Mouse (Mus musculus): ENCODE measurements at regions not wholly inside any gene's neighbourhood (a gene's known extent, or its start where the extent isn't known, plus 50 kb on each side); places are given as distances from the start of the nearest gene placed in this dataset.

GRCm38 (mm10) chr6:13305873-13306272, 81.1 kb upstream of the Vwde start:
- H3K9ac ChIP-seq (replicated peaks) = no peak overlapping the region
- WGBS = 76% methylated on average over 5 of the region's 5 CpGs
- ATAC-seq (ENCODE audit: low FRiP score, low read depth) = no peak

GRCm38 (mm10) chr6:13298171-13298570, 73.4 kb upstream of the Vwde start:
- 83% methylated on average over 3 of the region's 3 CpGs for WGBS
- H3K9ac ChIP-seq (replicated peaks) = no peak overlapping the region
- ATAC-seq (ENCODE audit: low FRiP score, low read depth) = no peak

More at GRCm38 (mm10) chr6:13305873-13306272, 81.1 kb upstream of the Vwde start:
- no peak overlapping the region for H3K27ac ChIP-seq (replicated peaks)
- no peak overlapping the region for H3K4me2 ChIP-seq (replicated peaks)
- no peaks in the 10 kb centered on the region for H3K27me3 ChIP-seq
- no peak overlapping the region for H3K4me3 ChIP-seq
- H3K36me3 ChIP-seq = no peaks in the 10 kb centered on the region
- no peaks in the 10 kb centered on the region for H3K4me1 ChIP-seq
- no peaks in the 10 kb centered on the region for H3K9me3 ChIP-seq

DNA sequence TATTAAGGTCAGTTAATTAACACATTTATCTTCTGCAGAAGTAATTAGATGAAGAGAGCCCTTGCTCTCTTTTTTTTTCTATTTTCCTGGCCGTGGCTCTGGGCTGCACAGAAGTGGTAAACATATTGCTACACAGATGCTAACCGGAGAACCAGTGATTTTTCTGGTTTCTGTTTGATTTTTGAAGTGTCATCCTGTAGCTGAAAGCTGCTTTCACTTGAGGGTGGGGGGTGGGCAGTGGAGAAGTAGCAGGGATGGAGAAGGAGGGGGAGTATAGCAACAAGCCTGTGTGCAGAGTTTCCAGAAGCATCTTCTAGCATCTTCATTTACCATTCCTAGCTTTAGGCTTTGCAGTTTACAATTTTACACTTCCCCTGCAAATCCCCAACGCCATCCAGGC, 72.3 kb upstream of the Vwde start:
- Histone ChIP-seq H3K9ac (replicated peaks) (no peak overlapping the region), H3K27me3 (no peaks in the 10 kb centered on the region), H3K9me3 (no peaks in the 10 kb centered on the region), H3K4me2 (replicated peaks) (no peak overlapping the region), H3K4me1 (no peaks in the 10 kb centered on the region), H3K36me3 (no peaks in the 10 kb centered on the region), H3K4me3 (no peak overlapping the region), H3K27ac (replicated peaks) (no peak overlapping the region)
- WGBS = 73% methylated on average over 3 of the region's 3 CpGs
- ATAC-seq (ENCODE audit: low FRiP score, low read depth) = no peak

More at GRCm38 (mm10) chr6:13298171-13298570, 73.4 kb upstream of the Vwde start:
- no peaks in the 10 kb centered on the region for H3K27me3 ChIP-seq
- H3K4me3 ChIP-seq = no peak overlapping the region
- no peak overlapping the region for H3K27ac ChIP-seq (replicated peaks)
- H3K4me1 ChIP-seq = no peaks in the 10 kb centered on the region
- H3K4me2 ChIP-seq (replicated peaks) = no peak overlapping the region
- H3K9me3 ChIP-seq = no peaks in the 10 kb centered on the region
- H3K36me3 ChIP-seq = no peaks in the 10 kb centered on the region

GRCm38 (mm10) chr6:13296041-13296440, 71.3 kb upstream of the Vwde start:
- H3K36me3 ChIP-seq = no peaks in the 10 kb centered on the region
- no peaks in the 10 kb centered on the region for H3K27me3 ChIP-seq
- ATAC-seq (ENCODE audit: low FRiP score, low read depth) = no peak
- H3K4me3 ChIP-seq = no peak overlapping the region
- H3K27ac ChIP-seq (replicated peaks) = no peak overlapping the region
- no peaks in the 10 kb centered on the region for H3K4me1 ChIP-seq
- H3K9me3 ChIP-seq = no peaks in the 10 kb centered on the region
- no peak overlapping the region for H3K9ac ChIP-seq (replicated peaks)
- 90% methylated on average over 2 of the region's 2 CpGs for WGBS
- no peak overlapping the region for H3K4me2 ChIP-seq (replicated peaks)

DNA sequence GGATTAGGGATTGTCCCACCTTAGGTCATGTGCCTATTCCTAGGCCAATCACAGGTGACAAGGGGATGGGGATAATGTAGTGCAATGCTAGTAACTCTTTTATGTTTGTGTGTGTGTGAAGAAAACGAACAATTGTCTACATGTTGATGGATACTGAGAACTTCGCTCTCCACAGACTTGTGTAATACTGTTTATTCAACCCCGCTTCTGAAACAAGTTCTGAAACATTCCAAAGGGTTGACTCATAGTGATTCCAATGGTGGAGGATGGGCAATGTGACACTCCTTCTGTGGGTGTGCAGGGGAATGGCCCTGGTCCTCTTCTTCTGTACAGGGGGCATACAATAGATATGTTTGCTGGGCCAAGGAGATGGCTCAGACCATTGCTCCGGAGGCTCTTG, 69.6 kb upstream of the Vwde start:
- Histone ChIP-seq H3K4me3 (no peak overlapping the region), H3K4me1 (no peaks in the 10 kb centered on the region), H3K36me3 (no peaks in the 10 kb centered on the region), H3K4me2 (replicated peaks) (no peak overlapping the region), H3K27ac (replicated peaks) (no peak overlapping the region), H3K27me3 (no peaks in the 10 kb centered on the region), H3K9me3 (no peaks in the 10 kb centered on the region), H3K9ac (replicated peaks) (no peak overlapping the region)
- no peak for ATAC-seq (ENCODE audit: low FRiP score, low read depth)
- 88% methylated on average over 4 of the region's 4 CpGs for WGBS

DNA sequence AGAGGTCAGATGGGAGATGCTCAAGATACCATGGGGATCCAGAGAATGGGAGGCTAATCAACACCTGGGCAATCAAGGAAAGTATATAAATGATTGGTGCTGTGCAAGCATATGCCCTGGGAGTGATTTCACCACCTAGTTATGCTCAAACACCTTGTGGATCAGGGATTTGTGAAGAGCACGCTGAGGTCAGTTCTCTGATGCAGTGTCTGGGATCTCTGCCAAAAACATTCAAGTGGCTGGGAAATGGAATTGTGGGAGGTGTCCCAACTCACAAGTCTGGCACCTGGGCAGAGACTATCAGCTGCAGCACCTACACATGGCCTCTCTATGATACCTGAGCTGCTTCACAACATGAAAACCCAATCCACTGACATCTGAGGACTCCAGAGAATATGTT, 63.7 kb upstream of the Vwde start:
- Histone ChIP-seq H3K4me3 (no peak overlapping the region), H3K9me3 (no peaks in the 10 kb centered on the region), H3K4me2 (replicated peaks) (no peak overlapping the region), H3K27me3 (no peaks in the 10 kb centered on the region), H3K4me1 (no peaks in the 10 kb centered on the region), H3K36me3 (no peaks in the 10 kb centered on the region), H3K27ac (replicated peaks) (no peak overlapping the region), H3K9ac (replicated peaks) (no peak overlapping the region)
- WGBS = 78% methylated on average over 1 of the region's 1 CpGs
- no peak for ATAC-seq (ENCODE audit: low FRiP score, low read depth)

- no peak overlapping the region for H3K4me2 ChIP-seq (replicated peaks)
- no peaks in the 10 kb centered on the region for H3K9me3 ChIP-seq
- no peak for ATAC-seq (ENCODE audit: low FRiP score, low read depth)
- no peaks in the 10 kb centered on the region for H3K36me3 ChIP-seq
- H3K4me3 ChIP-seq = no peak overlapping the region
- H3K27me3 ChIP-seq = no peaks in the 10 kb centered on the region
- WGBS = 73% methylated on average over 4 of the region's 4 CpGs
- no peaks in the 10 kb centered on the region for H3K4me1 ChIP-seq
- no peak overlapping the region for H3K27ac ChIP-seq (replicated peaks)
- no peak overlapping the region for H3K9ac ChIP-seq (replicated peaks)
These were observed 63.0 kb upstream of the Vwde start for GRCm38 (mm10) chr6:13287812-13288211.

GRCm38 (mm10) chr6:13286542-13287273, 61.9 kb upstream of the Vwde start:
- H3K36me3 ChIP-seq = no peaks in the 10 kb centered on the region
- no peak overlapping the region for H3K4me3 ChIP-seq
- peak; percentile 75 for ATAC-seq (ENCODE audit: low FRiP score, low read depth)
- 64% methylated on average over 6 of the region's 6 CpGs for WGBS
- H3K9ac ChIP-seq (replicated peaks) = no peak overlapping the region
- H3K27ac ChIP-seq (replicated peaks) = no peak overlapping the region
- no peak overlapping the region for H3K4me2 ChIP-seq (replicated peaks)
- H3K27me3 ChIP-seq = no peaks in the 10 kb centered on the region
- H3K4me1 ChIP-seq = no peaks in the 10 kb centered on the region
- no peaks in the 10 kb centered on the region for H3K9me3 ChIP-seq

DNA sequence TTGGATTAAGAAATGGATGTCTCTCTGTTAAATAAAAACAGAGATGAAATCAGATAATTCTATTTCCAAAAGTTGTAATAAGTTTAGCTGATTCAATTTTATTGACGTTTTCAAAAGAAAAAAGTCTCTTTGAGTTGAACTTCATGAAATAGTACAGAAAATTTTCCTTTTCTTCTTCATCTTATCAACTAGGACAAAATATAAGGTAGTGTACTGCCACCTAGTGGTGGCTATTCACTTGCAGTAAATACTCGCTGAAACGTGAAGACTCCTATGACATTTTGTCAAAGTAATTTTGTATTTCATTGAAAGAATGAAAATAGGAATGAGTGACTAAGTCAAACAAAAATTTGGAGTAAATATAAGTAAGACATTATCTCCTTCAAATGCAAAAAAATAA, 56.1 kb upstream of the Vwde start:
- WGBS = 3% methylated on average over 3 of the region's 3 CpGs
- no peaks in the 10 kb centered on the region for H3K9me3 ChIP-seq
- H3K27ac ChIP-seq (replicated peaks) = no peak overlapping the region
- H3K36me3 ChIP-seq = no peaks in the 10 kb centered on the region
- no peak for ATAC-seq (ENCODE audit: low FRiP score, low read depth)
- no peak overlapping the region for H3K9ac ChIP-seq (replicated peaks)
- H3K4me3 ChIP-seq = no peak overlapping the region
- H3K27me3 ChIP-seq = no peaks in the 10 kb centered on the region
- no peak overlapping the region for H3K4me2 ChIP-seq (replicated peaks)
- no peaks in the 10 kb centered on the region for H3K4me1 ChIP-seq
